Mouse (Mus musculus) ES-E14 (cell line): ENCODE data around the gene Ak6. TPM values are rescaled to one million over a fixed set of nuclear protein-coding genes. Genes with fewer than 3 reads are reported as not detected.
A peak's percentile ranks its signal among the peaks of the same experiment; 100 is the strongest.

Source experiments
- DNase-seq: peaks from one replicate; pipeline ENCODE4 v3.0.0-alpha.2; 2013; ENCODE audit warnings: low read depth, low spot score
- H3K27ac ChIP-seq: 2 replicates; pipeline ENCODE4 v1.5.1; 2012; ENCODE audit warnings: low read depth, mild to moderate bottlenecking, low read length, moderate library complexity, mixed read lengths; ENCODE audit not compliant: poor library complexity, insufficient read depth, severe bottlenecking
- H3K36me3 ChIP-seq: 2 replicates; pipeline ENCODE4 v1.6.1; 2012; ENCODE audit warnings: mild to moderate bottlenecking, low read length, moderate library complexity, mixed read lengths; ENCODE audit not compliant: control insufficient read depth, poor library complexity, insufficient read depth, severe bottlenecking
- H3K4me1 ChIP-seq, 2 experiments: fragments of 150-350 bp in 1 of 2; sonication (generic) in 1 of 2; 2 replicates each; pipeline ENCODE4 v1.6.1; 2012; ENCODE audit warnings: low read length in 2 of 2, mild to moderate bottlenecking in 1 of 2, mixed read lengths in 1 of 2; ENCODE audit not compliant: control insufficient read depth in 2 of 2, insufficient read depth in 2 of 2, poor library complexity in 1 of 2
- H3K4me3 ChIP-seq, 2 experiments: fragments of 150-350 bp in 1 of 2; sonication (generic) in 1 of 2; 2 replicates each; pipeline ENCODE4 v1.5.1; 2012; ENCODE audit warnings: low read length in 2 of 2, low read depth in 1 of 2, mild to moderate bottlenecking in 1 of 2, mixed read lengths in 1 of 2; ENCODE audit not compliant: insufficient read depth in 1 of 2, poor library complexity in 1 of 2, severe bottlenecking in 1 of 2
- H3K9ac ChIP-seq: 2 replicates; pipeline ENCODE4 v1.6.1; 2012; ENCODE audit warnings: low read depth, mild to moderate bottlenecking, low read length, mixed read lengths; ENCODE audit not compliant: poor library complexity, insufficient read depth, severe bottlenecking
- H3K9me3 ChIP-seq: fragments of 150-350 bp; sonication (generic); 2 replicates; pipeline ENCODE4 v1.6.1; 2012; ENCODE audit warnings: low read depth, mild to moderate bottlenecking, low read length; ENCODE audit not compliant: control insufficient read depth, insufficient read depth
- CHD2 ChIP-seq: IDR thresholded peaks from 2 replicates; pipeline ENCODE4 v1.6.1; 2014; ENCODE audit warnings: mild to moderate bottlenecking, low read depth, low read length, inconsistent platforms
- HCFC1 ChIP-seq: IDR thresholded peaks from 2 replicates; pipeline ENCODE4 v1.6.1; 2012; ENCODE audit warnings: low read length, inconsistent platforms, borderline replicate concordance; ENCODE audit not compliant: insufficient read depth
- MAFK ChIP-seq: IDR thresholded peaks from 2 replicates; pipeline ENCODE4 v1.6.1; 2014; ENCODE audit warnings: mild to moderate bottlenecking, low read depth, low read length, inconsistent platforms; ENCODE audit not compliant: insufficient read depth
- ZC3H11A ChIP-seq: IDR thresholded peaks from 2 replicates; pipeline ENCODE4 v1.6.1; 2012; ENCODE audit warnings: low read depth, mild to moderate bottlenecking, inconsistent platforms, low read length, borderline replicate concordance
- ZNF384 ChIP-seq: IDR thresholded peaks from 2 replicates; pipeline ENCODE4 v1.6.1; 2012; ENCODE audit warnings: low read depth, low read length, inconsistent platforms
- in situ Hi-C, 2 experiments: fragments of 600-800 bp; cut with MboI; formaldehyde crosslinking; loops; one replicate each; pipeline ENCODE4 v1.15.1; 2025; ENCODE audit warnings: low sequenced_read_pairs in 2 of 2, inconsistent platforms in 1 of 2; ENCODE audit not compliant: unreplicated experiment in 2 of 2
- total RNA-seq: library from RNA; depleted of rRNA; stranded (reverse); fragments of 300-350 nt; gene quantifications from 2 replicates; pipeline ENCODE4 v1.2.3, GENCODE M21; 2012

Gene Ak6
- total RNA-seq, 1 experiment: 162 TPM

GRCm38 (mm10) chr13:100612903-100613302 is 37.9 kb upstream of the Ak6 start:
- Histone ChIP-seq H3K4me1 (peaks cover 3% of the 10 kb centered on the region in 2 experiments; a peak in 1 of 4 replicates), H3K27ac (no peak overlapping the region), H3K9me3 (no peaks in the 10 kb centered on the region), H3K4me3 (no peak overlapping the region), H3K9ac (no peak overlapping the region), H3K36me3 (0 out of 2 replicates have a peak, but pooled peaks cover 2% of the 10 kb centered on the region)
- in situ Hi-C loops: no loop called here
- DNase-seq: no peak
- no peak for TF ChIP-seq CHD2
- no peak for TF ChIP-seq ZNF384
- no peak for TF ChIP-seq MAFK
- no peak for TF ChIP-seq HCFC1
- TF ChIP-seq ZC3H11A: no peak

- peak within 1 kb of the TSS; percentile 81 for H3K9ac ChIP-seq
- H3K9me3 ChIP-seq: no peaks in the 10 kb centered on the region
- H3K4me3 ChIP-seq: peak within 1 kb of the TSS; percentile 82 to 83
- in situ Hi-C loops: no loop called here
- no peak for TF ChIP-seq ZNF384
- TF ChIP-seq MAFK: no peak
- TF ChIP-seq ZC3H11A: no peak
- TF ChIP-seq CHD2: no peak
- peak; percentile 53; the same call in 1 of the 2 replicates for TF ChIP-seq HCFC1
- no peak for DNase-seq
- H3K4me1 ChIP-seq: peaks cover 3% of the 10 kb centered on the region in 2 experiments; a peak in 1 of 4 replicates
- no peak within 1 kb of the TSS for H3K27ac ChIP-seq
- H3K36me3 ChIP-seq: peaks cover 2% of the 10 kb centered on the region; the same call in 1 of the 2 replicates
Observed at GRCm38 (mm10) chr13:100616181-100617087, 34.3 kb upstream of the Ak6 start, which contains the start of gene Marveld2. TSS of gene Marveld2 (minus strand) at chr13:100616971.

GRCm38 (mm10) chr13:100617583-100617982 is 33.2 kb upstream of the Ak6 start:
- Histone ChIP-seq H3K9me3 (no peaks in the 10 kb centered on the region), H3K36me3 (peaks cover 5% of the 10 kb centered on the region), H3K4me3 (no peak overlapping the region), H3K9ac (no peak overlapping the region), H3K27ac (no peak overlapping the region), H3K4me1 (0 out of 4 replicates have a peak, but pooled peaks cover 0 to 3% of the 10 kb centered on the region in 2 experiments)
- no peak for DNase-seq
- in situ Hi-C loops: no loop called here
- no peak for TF ChIP-seq HCFC1
- no peak for TF ChIP-seq MAFK
- no peak for TF ChIP-seq CHD2
- TF ChIP-seq ZNF384: no peak
- no peak for TF ChIP-seq ZC3H11A

GRCm38 (mm10) chr13:100622241-100622640 is 28.5 kb upstream of the Ak6 start:
- DNase-seq: no peak
- Histone ChIP-seq H3K4me3 (no peak overlapping the region), H3K36me3 (peaks cover 9% of the 10 kb centered on the region), H3K9me3 (no peaks in the 10 kb centered on the region), H3K27ac (no peak overlapping the region), H3K9ac (no peak overlapping the region), H3K4me1 (0 out of 4 replicates have a peak, but pooled peaks cover 0 to under 1% of the 10 kb centered on the region in 2 experiments)
- TF ChIP-seq MAFK: no peak
- TF ChIP-seq CHD2: no peak
- TF ChIP-seq ZNF384: no peak
- no peak for TF ChIP-seq ZC3H11A
- TF ChIP-seq HCFC1: no peak
- in situ Hi-C loops: no loop called here
